Mouse (Mus musculus): ENCODE data around the gene Kdm4b.

The Kdm4b gene

GRCm38 (mm10) chr17:56298238-56298637 lies 27.6 kb upstream of the Kdm4b start:
- intact Hi-C loops (cut with DNase I), result no loop called here

- intact Hi-C loops (cut with DNase I), result loop anchor here (5.0 kb wide), 1 partner anchor 37 kb away; no protein-coding TSS in a partner anchor
Measured at GRCm38 (mm10) chr17:56300186-56300585, 25.7 kb upstream of the Kdm4b start, which contains the start of gene Arrdc5. Gene Arrdc5, minus strand, starts transcription at chr17:56300286.

- intact Hi-C loops (cut with DNase I), result loop anchor here (5.0 kb wide), 1 partner anchor 35 kb away; no protein-coding TSS in a partner anchor
Measured at GRCm38 (mm10) chr17:56302363-56302996, 23.4 kb upstream of the Kdm4b start.

DNA sequence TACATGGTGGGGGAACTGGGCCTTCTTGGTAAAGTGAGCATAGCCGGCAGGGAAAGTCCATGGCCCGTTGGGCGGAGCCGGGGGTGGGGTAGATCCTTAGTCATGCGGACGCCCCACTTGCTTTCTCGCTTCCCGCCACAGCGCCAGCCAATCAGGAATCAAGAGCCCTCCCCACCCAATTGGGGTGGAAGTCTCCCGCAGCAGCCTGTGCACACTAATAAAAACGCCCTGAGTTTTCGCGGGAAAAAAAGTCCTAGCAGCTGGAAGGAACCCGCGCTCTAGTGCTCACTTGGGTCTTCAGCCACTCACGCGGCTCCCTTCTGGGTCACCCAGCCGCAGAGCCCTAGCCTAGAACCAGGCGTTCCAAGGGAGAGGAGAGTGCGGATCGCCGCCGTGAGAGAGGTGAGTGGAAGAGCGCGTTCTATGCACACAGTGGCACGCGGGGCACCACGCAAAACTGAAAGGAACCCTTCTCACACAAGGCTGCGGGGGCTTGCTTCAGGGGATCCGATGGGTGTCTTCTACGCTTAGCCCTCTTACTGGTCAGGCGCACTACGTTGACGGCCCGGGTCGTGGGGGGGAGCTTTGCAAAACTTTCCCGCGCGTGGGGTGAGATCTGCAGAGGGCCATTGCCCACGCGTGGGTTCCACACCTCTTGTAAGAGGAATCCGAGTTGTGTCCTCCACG lies 22.6 kb upstream of the Kdm4b start, which contains the start of gene Uhrf1:
TSS of gene Uhrf1 (plus strand) at position 162 of the 687 bp plus-strand sequence.
- intact Hi-C loops (cut with DNase I), result loop anchor here (5.0 kb wide), 1 partner anchor 34 kb away; no protein-coding TSS in a partner anchor

- intact Hi-C loops (cut with DNase I), result loop anchor here (2.0 to 5.0 kb wide), 2 partner anchors 17 to 33 kb away; no protein-coding TSS in a partner anchor
Measured at GRCm38 (mm10) chr17:56303847-56304586, 21.8 kb upstream of the Kdm4b start.

DNA sequence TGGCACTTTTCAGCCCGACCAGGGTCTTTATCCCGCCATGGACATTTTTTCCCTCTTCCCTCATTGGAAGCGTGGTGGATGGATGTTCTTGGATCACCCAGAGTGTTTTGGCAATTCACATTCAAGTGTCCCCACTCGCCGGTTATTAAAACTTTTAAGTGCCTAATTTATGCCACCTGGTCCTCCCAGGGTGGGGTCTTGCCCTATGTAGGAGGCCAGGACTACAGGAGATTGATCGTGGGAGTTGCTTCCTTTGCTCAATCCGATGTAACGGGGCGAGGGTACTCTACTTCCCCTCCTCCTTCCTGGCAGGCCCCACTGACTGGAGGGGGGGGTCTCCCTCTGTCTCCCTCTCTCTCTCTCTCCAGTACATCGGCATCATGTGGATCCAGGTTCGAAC lies 21.1 kb upstream of the Kdm4b start:
- intact Hi-C loops (cut with DNase I), result loop anchor here (2.0 to 5.0 kb wide), 2 partner anchors 16 to 33 kb away; no protein-coding TSS in a partner anchor

GRCm38 (mm10) chr17:56305156-56305555 lies 20.7 kb upstream of the Kdm4b start:
- intact Hi-C loops (cut with DNase I), result loop anchor here (2.0 kb wide), 1 partner anchor 16 kb away; no protein-coding TSS in a partner anchor

GRCm38 (mm10) chr17:56305826-56306225 lies 20.0 kb upstream of the Kdm4b start:
- intact Hi-C loops (cut with DNase I), result loop anchor here (2.0 kb wide), 1 partner anchor 15 kb away; no protein-coding TSS in a partner anchor

GRCm38 (mm10) chr17:56308088-56308487 lies 17.8 kb upstream of the Kdm4b start:
- intact Hi-C loops (cut with DNase I), result no loop called here

GRCm38 (mm10) chr17:56309191-56309945 lies 16.5 kb upstream of the Kdm4b start:
- intact Hi-C loops (cut with DNase I), result no loop called here

- intact Hi-C loops (cut with DNase I), result no loop called here
Measured at GRCm38 (mm10) chr17:56324419-56324818, 1.4 kb upstream of the Kdm4b start.

DNA sequence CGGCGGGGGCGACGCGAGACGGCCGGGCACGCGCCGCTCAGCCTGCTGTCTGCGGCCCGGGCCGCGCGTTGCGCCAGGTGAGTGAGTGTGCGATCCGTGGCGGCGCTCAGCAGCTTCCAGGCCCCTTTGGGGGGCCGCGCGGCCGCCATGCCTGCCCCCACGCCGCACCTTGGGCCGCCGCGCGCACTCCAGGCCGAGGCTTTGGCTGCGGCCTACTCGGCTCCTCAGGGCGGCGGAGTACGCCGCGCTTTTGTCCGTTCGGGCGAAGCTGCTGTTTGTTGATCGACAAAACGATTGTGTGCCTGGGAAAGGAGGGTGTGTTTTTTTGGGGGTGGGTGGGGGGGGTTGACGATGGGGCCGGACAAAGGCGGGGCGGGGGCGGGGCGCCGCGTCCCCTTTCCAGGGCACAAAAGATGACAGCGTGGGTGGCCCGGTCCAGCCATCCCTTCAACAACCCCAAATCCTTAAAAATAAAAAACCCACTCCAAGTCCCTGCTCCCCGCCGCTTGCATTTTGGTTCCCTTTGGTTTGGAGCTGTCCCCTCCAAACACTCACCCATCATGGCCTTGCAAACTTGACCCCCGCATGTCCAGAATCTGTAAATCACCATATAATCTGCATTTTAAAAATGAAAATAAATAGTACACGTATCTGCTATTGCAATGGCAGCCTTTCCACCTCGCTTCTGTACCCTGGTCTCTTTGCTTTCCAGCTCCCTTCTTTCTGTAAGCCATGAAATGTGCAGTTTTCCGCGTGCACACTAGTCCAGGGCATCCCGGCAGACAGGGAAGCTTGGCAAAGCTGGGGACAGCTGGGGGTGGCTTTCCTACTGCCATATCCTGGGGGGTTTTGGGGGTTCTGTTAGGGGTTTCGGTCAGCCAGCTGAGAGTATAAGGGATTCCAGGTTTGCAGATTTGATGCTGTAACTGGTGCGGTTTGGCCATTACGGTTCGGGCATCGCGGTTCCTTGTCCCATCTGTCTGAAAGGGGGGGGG lies 588 bp downstream of the Kdm4b start:
- intact Hi-C loops (cut with DNase I), result no loop called here

GRCm38 (mm10) chr17:56329267-56329666 lies 3.4 kb downstream of the Kdm4b start:
- intact Hi-C loops (cut with DNase I), result no loop called here

DNA sequence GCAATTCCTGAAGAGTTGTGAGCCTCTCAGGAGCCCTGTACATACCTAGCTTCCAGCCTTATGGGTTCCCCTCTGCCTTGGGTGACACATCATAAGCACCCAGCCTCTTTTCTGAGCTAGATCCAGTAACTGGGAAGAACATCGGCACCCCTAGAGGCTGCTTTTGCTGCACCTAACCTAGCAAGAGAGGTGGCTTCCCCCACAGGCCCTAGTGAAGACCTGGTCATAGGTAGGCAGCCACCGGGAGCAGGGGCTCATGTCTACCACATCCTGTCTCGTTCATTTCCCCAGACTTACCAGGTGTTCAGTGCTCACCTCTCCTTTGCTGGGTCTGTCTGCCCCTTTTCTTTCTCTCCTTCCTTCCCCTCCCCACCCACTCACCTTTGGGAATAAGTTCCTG lies 4.5 kb downstream of the Kdm4b start:
- intact Hi-C loops (cut with DNase I), result no loop called here

- intact Hi-C loops (cut with DNase I), result no loop called here
Measured at GRCm38 (mm10) chr17:56331256-56331655, 5.4 kb downstream of the Kdm4b start.

DNA sequence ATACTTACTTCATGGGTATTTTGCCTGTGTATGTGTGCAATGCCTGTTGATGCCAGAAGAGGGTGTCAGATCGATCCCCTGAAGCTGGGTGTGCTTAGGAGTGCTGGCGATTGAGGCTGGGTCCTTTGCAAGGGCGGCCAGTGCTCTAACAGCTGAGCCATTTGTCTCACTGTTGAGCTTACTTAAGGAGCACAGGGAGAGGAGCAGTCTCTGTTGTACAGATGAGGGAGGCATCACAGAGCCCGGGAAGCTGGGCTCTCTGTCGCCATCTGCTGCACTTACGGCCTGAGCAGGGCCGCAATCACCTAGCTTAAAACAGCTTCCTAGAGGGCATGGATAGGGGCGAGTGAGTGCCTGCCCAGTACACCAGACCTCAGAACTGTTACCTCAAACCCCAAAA lies 7.1 kb downstream of the Kdm4b start:
- intact Hi-C loops (cut with DNase I), result no loop called here

GRCm38 (mm10) chr17:56337190-56337589 lies 11.3 kb downstream of the Kdm4b start:
- intact Hi-C loops (cut with DNase I), result loop anchor here (5.0 kb wide), 1 partner anchor 35 kb away; the partner anchor contains the start of genes Arrdc5 and Uhrf1

GRCm38 (mm10) chr17:56337791-56338190 lies 11.9 kb downstream of the Kdm4b start:
- intact Hi-C loops (cut with DNase I), result loop anchor here (5.0 kb wide), 1 partner anchor 35 kb away; the partner anchor contains the start of genes Arrdc5 and Uhrf1

- intact Hi-C loops (cut with DNase I), result loop anchor here (5.0 kb wide), 1 partner anchor 37 kb away; the partner anchor contains the start of genes Arrdc5 and Uhrf1
Measured at GRCm38 (mm10) chr17:56338909-56339308, 13.0 kb downstream of the Kdm4b start.
